Mouse (Mus musculus): ENCODE measurements around the gene Naa50. TPM values are rescaled to one million over a fixed set of nuclear protein-coding genes. Genes with fewer than 3 reads are reported as not detected.
A peak's percentile ranks its signal among the peaks of the same experiment; 100 is the strongest.

The Naa50 gene
- total and polyA plus RNA-seq, 3 experiments = 40.1 to 200 (median 122) TPM

- dilution Hi-C loops (cut with MboI; ENCODE audit: extremely low pct_ligation_motif_present, extremely low pct_unique_long_range_greater_than_20kb, low sequenced_read_pairs) = no loop called here
- in situ Hi-C loops (cut with MboI; ENCODE audit: low pct_ligation_motif_present, low pct_unique_long_range_greater_than_20kb, low sequenced_read_pairs) = no loop called here
- peak overlapping the region; percentile 63 to 85 (median 79) for H3K4me3 ChIP-seq (replicated peaks in 1 of 3; ENCODE audit: low read depth in 2 of 3, low read length in 2 of 3, poor library complexity in 1 of 3)
- DNase-seq (ENCODE audit: extremely low read depth) = no peak
- peaks cover 6 to 25% of the 10 kb centered on the region in 2 experiments; a peak in 3 of 4 replicates for H3K4me1 ChIP-seq (ENCODE audit: control insufficient read depth in 1 of 2, insufficient read depth in 2 of 2)
- peak overlapping the region; percentile 87 for H3K4me2 ChIP-seq (ENCODE audit: insufficient read depth, low read depth, poor library complexity, severe bottlenecking)
- TF ChIP-seq ZKSCAN1 (IDR thresholded peaks at IDR 0.05; ENCODE audit: borderline replicate concordance, low read depth, low read length) (no peak), KAT2A (IDR thresholded peaks at IDR 0.05; ENCODE audit: insufficient replicate concordance, low read length) (no peak), USF1 (IDR thresholded peaks at IDR 0.05; ENCODE audit: low read depth, low read length) (no peak), BHLHE40 (IDR thresholded peaks at IDR 0.05; ENCODE audit: low read depth, low read length) (no peak), USF2 (conservative IDR thresholded peaks at IDR 0.05; ENCODE audit: low read depth, low read length) (no peak), SIN3A (IDR thresholded peaks at IDR 0.05; ENCODE audit: low read length) (no peak), ZMIZ1 (IDR thresholded peaks at IDR 0.05; ENCODE audit: low read depth, low read length) (no peak), CHD1 (IDR thresholded peaks at IDR 0.05; ENCODE audit: low read depth, low read length) (no peak), CHD2 (IDR thresholded peaks at IDR 0.05; ENCODE audit: low read length) (no peak), RCOR1 (conservative IDR thresholded peaks at IDR 0.05; ENCODE audit: low read depth, low read length) (no peak), PAX5 (IDR thresholded peaks at IDR 0.05; ENCODE audit: low read length) (no peak), HCFC1 (IDR thresholded peaks at IDR 0.05; ENCODE audit: low read depth, low read length) (no peak), ELF1 (IDR thresholded peaks at IDR 0.05; ENCODE audit: low read depth, low read length) (no peak), CTCF (conservative IDR thresholded peaks at IDR 0.05 in 1 of 2, IDR thresholded peaks at IDR 0.05 in 1 of 2; ENCODE audit: low read depth in 2 of 2, low read length in 2 of 2) (no peak), SMC3 (IDR thresholded peaks at IDR 0.05; ENCODE audit: low read depth, low read length) (no peak), MAZ (IDR thresholded peaks at IDR 0.05; ENCODE audit: low read depth, low read length) (no peak)
- H3K27ac ChIP-seq (ENCODE audit: insufficient read depth, low read depth) = no peak overlapping the region
- peaks cover 0 to 7% of the 10 kb centered on the region in 2 experiments for H3K36me3 ChIP-seq (replicated peaks in 1 of 2; ENCODE audit: control insufficient read depth in 1 of 2, insufficient read depth in 1 of 2, low read length in 1 of 2)
- H3K9ac ChIP-seq (ENCODE audit: insufficient read depth, low read depth) = peak overlapping the region; percentile 99
- no peaks in the 10 kb centered on the region for H3K27me3 ChIP-seq (replicated peaks)
- H3K9me3 ChIP-seq (replicated peaks; ENCODE audit: low read length) = no peaks in the 10 kb centered on the region
- no peaks in the 10 kb centered on the region; the same call in 1 of the 2 replicates for H3K79me2 ChIP-seq (replicated peaks; ENCODE audit: control insufficient read depth, extremely low read depth, insufficient read depth, poor library complexity, severe bottlenecking)
These were observed 34.4 kb downstream of the Naa50 start for GRCm38 (mm10) chr16:44173966-44174530.

GRCm38 (mm10) chr16:44175001-44175400 lies 35.4 kb downstream of the Naa50 start:
- H3K27me3 ChIP-seq (replicated peaks) = no peaks in the 10 kb centered on the region
- peaks cover 0 to 12% of the 10 kb centered on the region in 2 experiments for H3K36me3 ChIP-seq (replicated peaks in 1 of 2; ENCODE audit: control insufficient read depth in 1 of 2, insufficient read depth in 1 of 2, low read length in 1 of 2)
- no peak overlapping the region for H3K27ac ChIP-seq (ENCODE audit: insufficient read depth, low read depth)
- no peak overlapping the region for H3K9ac ChIP-seq (ENCODE audit: insufficient read depth, low read depth)
- in situ Hi-C loops (cut with MboI; ENCODE audit: low pct_ligation_motif_present, low pct_unique_long_range_greater_than_20kb, low sequenced_read_pairs) = no loop called here
- TF ChIP-seq MXI1 (IDR thresholded peaks at IDR 0.05; ENCODE audit: low read depth, low read length) = no peak
- no peak for TF ChIP-seq NRF1 (IDR thresholded peaks at IDR 0.05; ENCODE audit: low read depth, low read length)
- TF ChIP-seq TCF12 (IDR thresholded peaks at IDR 0.05; ENCODE audit: low read depth, low read length) = no peak
- no peak for TF ChIP-seq USF1 (IDR thresholded peaks at IDR 0.05; ENCODE audit: low read depth, low read length)
- no peak for TF ChIP-seq MEF2A (IDR thresholded peaks at IDR 0.05; ENCODE audit: borderline replicate concordance, low read depth, low read length)
- no peak for TF ChIP-seq SMC3 (IDR thresholded peaks at IDR 0.05; ENCODE audit: low read depth, low read length)
- TF ChIP-seq MAZ (IDR thresholded peaks at IDR 0.05; ENCODE audit: low read depth, low read length) = no peak
- dilution Hi-C loops (cut with MboI; ENCODE audit: extremely low pct_ligation_motif_present, extremely low pct_unique_long_range_greater_than_20kb, low sequenced_read_pairs) = no loop called here
- no peaks in the 10 kb centered on the region; the same call in 1 of the 2 replicates for H3K79me2 ChIP-seq (replicated peaks; ENCODE audit: control insufficient read depth, extremely low read depth, insufficient read depth, poor library complexity, severe bottlenecking)
- H3K9me3 ChIP-seq (replicated peaks; ENCODE audit: low read length) = no peaks in the 10 kb centered on the region
- H3K4me1 ChIP-seq (ENCODE audit: control insufficient read depth in 1 of 2, insufficient read depth in 2 of 2) = peaks cover 4 to 22% of the 10 kb centered on the region in 2 experiments; a peak in 3 of 4 replicates
- H3K4me2 ChIP-seq (ENCODE audit: insufficient read depth, low read depth, poor library complexity, severe bottlenecking) = no peak overlapping the region
- no peak overlapping the region for H3K4me3 ChIP-seq (replicated peaks in 1 of 3; ENCODE audit: low read depth in 2 of 3, low read length in 2 of 3, poor library complexity in 1 of 3)
- no peak for DNase-seq (ENCODE audit: extremely low read depth)

Data from CH12.LX (cell line).